Mouse (Mus musculus): ENCODE data around the gene Grifin.

GRCm38 (mm10) chr5:140583732-140584368, 19.0 kb upstream of the Grifin start:
- TF ChIP-seq POLR2A (IDR thresholded peaks at IDR 0.05; ENCODE audit: borderline replicate concordance, extremely low read depth, low read depth, low read length) (no peak), CTCF (IDR thresholded peaks at IDR 0.05; ENCODE audit: insufficient read depth, low read length) (no peak)
